Mouse (Mus musculus): ENCODE measurements around the gene Mdga1. TPM values are rescaled to one million over a fixed set of nuclear protein-coding genes. Genes with fewer than 3 reads are reported as not detected.

The Mdga1 gene
- polyA plus RNA-seq, 1 experiment from 2014 or later, result 3.2 TPM

DNA sequence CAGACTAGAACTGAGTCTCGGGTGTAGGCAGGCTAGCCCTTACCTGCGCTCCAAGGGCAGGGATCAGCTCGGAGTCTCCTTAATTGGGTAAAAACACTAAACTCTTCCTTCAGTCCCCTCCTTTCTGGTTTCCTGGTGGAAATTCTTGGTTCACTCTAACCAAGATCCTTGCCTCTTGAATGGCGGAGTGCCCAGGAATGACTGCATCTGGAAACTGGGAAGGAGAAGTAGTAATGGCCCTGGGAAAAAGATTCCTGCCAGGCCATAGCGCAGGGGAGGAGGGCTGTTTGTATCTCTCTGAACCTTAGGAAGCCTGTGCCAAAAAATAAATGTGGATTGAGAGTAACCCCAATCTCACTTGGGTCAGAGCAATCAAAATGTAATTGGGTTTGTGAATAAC, 30.9 kb downstream of the Mdga1 start:
- Histone ChIP-seq H3K9me3 (no peaks in the 10 kb centered on the region), H3K36me3 (no peaks in the 10 kb centered on the region), H3K4me2 (replicated peaks) (no peak overlapping the region), H3K4me1 (no peaks in the 10 kb centered on the region), H3K27me3 (no peaks in the 10 kb centered on the region), H3K9ac (no peak overlapping the region), H3K27ac (no peak overlapping the region), H3K4me3 (no peak overlapping the region)
- ATAC-seq (ENCODE audit: low FRiP score, low read depth), result no peak
- WGBS, result 69% methylated on average over 5 of the region's 5 CpGs

- Histone ChIP-seq H3K27ac (no peak overlapping the region), H3K27me3 (no peaks in the 10 kb centered on the region), H3K36me3 (no peaks in the 10 kb centered on the region), H3K9me3 (no peaks in the 10 kb centered on the region), H3K9ac (no peak overlapping the region), H3K4me1 (no peaks in the 10 kb centered on the region), H3K4me2 (replicated peaks) (no peak overlapping the region), H3K4me3 (no peak overlapping the region)
- WGBS, result 74% methylated on average over 9 of the region's 9 CpGs
- no peak for ATAC-seq (ENCODE audit: low FRiP score, low read depth)
Observed at GRCm38 (mm10) chr17:29937350-29937781, 32.5 kb downstream of the Mdga1 start.

DNA sequence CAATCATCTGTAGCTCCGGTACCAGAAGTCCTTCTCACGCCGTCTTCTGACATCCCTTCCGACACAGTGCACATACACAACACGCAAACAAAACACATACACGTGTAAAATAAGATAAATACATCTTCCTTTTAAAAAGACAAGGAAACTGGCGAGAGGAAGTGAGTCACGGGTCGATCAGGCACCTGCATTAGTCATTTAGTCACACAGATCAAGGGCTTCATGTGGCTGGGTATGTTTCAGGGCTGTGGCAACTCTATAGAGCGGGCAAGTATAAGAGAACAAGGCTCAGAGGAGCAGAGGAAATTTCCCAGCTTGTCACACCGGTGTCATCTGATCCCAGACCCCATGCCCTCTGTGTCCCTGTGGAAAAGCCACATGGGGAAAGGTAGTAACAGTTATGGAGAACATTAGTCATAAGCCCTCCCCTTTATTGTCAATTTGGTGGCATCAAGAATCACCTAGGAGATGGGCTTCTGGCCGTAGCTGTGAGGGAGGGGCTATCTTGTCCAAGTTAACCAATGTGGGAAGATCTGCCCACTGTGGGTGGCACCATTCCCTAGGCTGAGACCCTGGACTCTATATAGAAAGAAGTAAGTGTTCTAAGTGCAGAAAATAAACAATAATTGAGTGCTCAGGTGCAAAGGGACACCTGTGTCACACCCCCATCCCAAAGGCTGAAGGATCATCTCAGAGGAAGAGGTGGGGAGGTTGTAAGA, 35.6 kb downstream of the Mdga1 start:
- H3K4me2 ChIP-seq (replicated peaks), result no peak overlapping the region
- H3K4me1 ChIP-seq, result no peaks in the 10 kb centered on the region
- no peaks in the 10 kb centered on the region for H3K36me3 ChIP-seq
- no peak overlapping the region for H3K27ac ChIP-seq
- no peak overlapping the region for H3K9ac ChIP-seq
- H3K4me3 ChIP-seq, result no peak overlapping the region
- peaks cover 12% of the 10 kb centered on the region; the same call in 1 of the 2 replicates for H3K27me3 ChIP-seq
- no peak for ATAC-seq (ENCODE audit: low FRiP score, low read depth)
- 87% methylated on average over 12 of the region's 12 CpGs for WGBS
- H3K9me3 ChIP-seq, result no peaks in the 10 kb centered on the region

DNA sequence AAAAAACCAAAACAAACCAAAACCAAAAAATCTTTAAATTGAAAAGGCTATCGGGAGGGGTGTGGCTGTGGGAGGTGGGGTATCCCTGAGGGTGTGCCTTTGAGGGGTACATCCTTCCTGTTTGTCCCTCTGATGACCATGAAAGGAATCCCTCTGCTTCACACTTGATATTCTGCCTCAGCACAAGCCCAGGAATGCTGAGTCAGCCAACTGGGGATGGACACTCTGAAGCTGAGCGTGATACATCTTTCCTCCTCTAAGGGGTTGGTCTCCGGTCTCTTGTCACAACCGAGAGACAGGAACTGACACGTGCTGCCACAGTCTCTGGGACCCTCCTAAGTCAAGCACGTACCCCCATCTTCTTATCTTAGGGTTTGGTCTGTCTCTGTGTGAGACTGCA, 37.1 kb downstream of the Mdga1 start:
- Histone ChIP-seq H3K36me3 (no peaks in the 10 kb centered on the region), H3K9me3 (no peaks in the 10 kb centered on the region), H3K4me3 (no peak overlapping the region), H3K4me1 (no peaks in the 10 kb centered on the region), H3K4me2 (replicated peaks) (no peak overlapping the region), H3K9ac (no peak overlapping the region), H3K27ac (no peak overlapping the region), H3K27me3 (peaks cover 21% of the 10 kb centered on the region)
- ATAC-seq (ENCODE audit: low FRiP score, low read depth), result no peak
- 89% methylated on average over 6 of the region's 6 CpGs for WGBS

- Histone ChIP-seq H3K4me2 (replicated peaks) (no peak overlapping the region), H3K4me3 (no peak overlapping the region), H3K4me1 (no peaks in the 10 kb centered on the region), H3K9me3 (no peaks in the 10 kb centered on the region), H3K9ac (no peak overlapping the region), H3K36me3 (no peaks in the 10 kb centered on the region), H3K27ac (no peak overlapping the region), H3K27me3 (peaks cover 21% of the 10 kb centered on the region)
- no peak for ATAC-seq (ENCODE audit: low FRiP score, low read depth)
- 84% methylated on average over 31 of the region's 31 CpGs for WGBS
Observed at GRCm38 (mm10) chr17:29931224-29931945, 38.5 kb downstream of the Mdga1 start.

- WGBS, result 33% methylated on average over 16 of the region's 16 CpGs
Observed at GRCm38 (mm10) chr17:29928751-29929237, 41.1 kb downstream of the Mdga1 start.

DNA sequence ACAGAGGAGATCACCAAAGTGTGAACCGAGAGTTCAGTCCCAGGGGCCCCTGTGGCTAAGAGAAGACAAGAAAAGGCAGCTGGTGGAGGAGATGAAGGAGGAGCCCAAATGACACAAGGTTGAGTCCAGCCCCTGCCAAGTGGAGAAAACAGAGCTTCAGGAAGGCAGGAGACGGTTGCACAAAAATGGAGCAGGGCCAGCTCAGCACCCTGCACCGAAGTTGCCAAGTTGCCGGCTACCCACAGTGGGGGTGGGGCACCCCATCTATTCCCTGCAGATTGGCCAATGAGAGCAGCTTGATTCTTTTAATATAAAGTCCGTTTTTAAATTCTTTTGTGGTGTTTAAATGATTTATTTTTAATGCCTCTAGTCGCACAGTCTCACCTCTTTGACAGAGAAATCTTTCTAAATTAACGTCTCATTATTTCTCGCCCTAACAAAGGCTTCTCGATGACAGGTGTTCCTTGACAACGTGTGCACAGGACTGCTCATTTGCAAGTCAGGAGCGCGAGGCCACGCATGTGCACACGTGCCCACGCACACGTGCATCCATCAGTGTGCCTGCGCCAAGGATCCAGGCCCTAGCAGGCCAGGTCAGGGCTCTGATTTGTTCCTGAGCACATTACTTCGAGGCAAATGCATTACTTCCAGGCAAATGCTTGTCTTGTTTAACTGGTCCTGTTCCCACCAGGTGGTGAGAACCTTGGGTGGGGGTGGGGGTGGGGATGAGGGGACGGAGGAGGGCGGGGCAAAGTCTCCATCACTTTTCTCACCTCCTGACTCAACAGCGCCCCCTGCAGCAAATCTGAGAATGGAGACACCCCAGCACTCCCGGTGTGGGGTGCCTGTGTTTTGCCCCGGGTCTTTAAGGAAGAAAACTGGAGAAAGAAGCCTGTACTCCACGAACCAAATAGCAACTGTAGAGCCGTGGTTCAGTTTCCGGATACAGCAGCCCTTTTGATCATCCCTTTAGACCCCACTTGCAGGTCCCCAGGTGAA, 44.0 kb downstream of the Mdga1 start:
- Histone ChIP-seq H3K36me3 (no peaks in the 10 kb centered on the region), H3K27ac (no peak overlapping the region), H3K4me2 (replicated peaks) (no peak overlapping the region), H3K9me3 (no peaks in the 10 kb centered on the region), H3K4me1 (peaks cover 5% of the 10 kb centered on the region), H3K27me3 (peaks cover 24% of the 10 kb centered on the region), H3K9ac (no peak overlapping the region), H3K4me3 (no peak overlapping the region)
- WGBS, result 61% methylated on average over 26 of the region's 26 CpGs
- no peak for ATAC-seq (ENCODE audit: low FRiP score, low read depth)

More at GRCm38 (mm10) chr17:29928751-29929237, 41.1 kb downstream of the Mdga1 start:
- no peak overlapping the region for H3K4me3 ChIP-seq
- no peaks in the 10 kb centered on the region for H3K9me3 ChIP-seq
- no peak overlapping the region for H3K27ac ChIP-seq
- no peak overlapping the region for H3K9ac ChIP-seq
- H3K36me3 ChIP-seq, result no peaks in the 10 kb centered on the region
- no peak for ATAC-seq (ENCODE audit: low FRiP score, low read depth)
- H3K4me1 ChIP-seq, result no peaks in the 10 kb centered on the region
- peaks cover 21% of the 10 kb centered on the region for H3K27me3 ChIP-seq
- H3K4me2 ChIP-seq (replicated peaks), result no peak overlapping the region; the same call in 1 of the 2 replicates

DNA sequence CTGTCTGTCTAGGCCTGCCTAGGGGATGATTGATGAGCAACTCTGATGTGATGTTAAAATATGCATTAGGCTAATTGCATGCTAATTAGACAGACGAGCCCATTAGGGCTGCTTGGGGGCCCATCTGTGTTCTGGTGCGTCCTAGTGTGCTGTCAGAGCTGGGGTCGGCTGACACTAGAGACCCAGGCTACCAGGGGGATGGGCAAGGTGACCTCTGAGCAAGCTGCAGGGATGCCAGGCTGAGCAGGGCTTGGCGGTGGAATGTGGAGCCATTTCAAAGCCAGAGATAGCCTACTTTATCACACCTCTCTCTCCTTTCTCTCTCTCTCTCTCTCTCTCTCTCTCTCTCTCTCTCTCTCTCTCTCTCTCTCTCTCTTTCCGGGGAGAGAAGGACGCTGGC, 49.8 kb downstream of the Mdga1 start:
- no peak for ATAC-seq (ENCODE audit: low FRiP score, low read depth)
- H3K4me1 ChIP-seq, result peaks cover 21% of the 10 kb centered on the region
- H3K4me2 ChIP-seq (replicated peaks), result no peak overlapping the region
- no peak overlapping the region for H3K9ac ChIP-seq
- 38% methylated on average over 6 of the region's 6 CpGs for WGBS
- H3K4me3 ChIP-seq, result no peak overlapping the region
- H3K9me3 ChIP-seq, result no peaks in the 10 kb centered on the region
- no peaks in the 10 kb centered on the region for H3K36me3 ChIP-seq
- H3K27ac ChIP-seq, result no peak overlapping the region
- H3K27me3 ChIP-seq, result peaks cover 23% of the 10 kb centered on the region

GRCm38 (mm10) chr17:29919552-29919920, 50.4 kb downstream of the Mdga1 start:
- H3K27ac ChIP-seq, result no peak overlapping the region
- H3K9me3 ChIP-seq, result no peaks in the 10 kb centered on the region
- no peak overlapping the region for H3K4me3 ChIP-seq
- ATAC-seq (ENCODE audit: low FRiP score, low read depth), result no peak
- 72% methylated on average over 3 of the region's 3 CpGs for WGBS
- no peak overlapping the region for H3K9ac ChIP-seq
- H3K27me3 ChIP-seq, result peaks cover 23% of the 10 kb centered on the region
- no peaks in the 10 kb centered on the region for H3K36me3 ChIP-seq
- H3K4me1 ChIP-seq, result peaks cover 21% of the 10 kb centered on the region
- H3K4me2 ChIP-seq (replicated peaks), result no peak overlapping the region

- Histone ChIP-seq H3K4me1 (peaks cover 21% of the 10 kb centered on the region), H3K4me2 (replicated peaks) (no peak overlapping the region), H3K36me3 (no peaks in the 10 kb centered on the region), H3K27me3 (peaks cover 23% of the 10 kb centered on the region), H3K27ac (no peak overlapping the region), H3K9ac (no peak overlapping the region), H3K9me3 (no peaks in the 10 kb centered on the region), H3K4me3 (no peak overlapping the region)
- ATAC-seq (ENCODE audit: low FRiP score, low read depth), result no peak
- 74% methylated on average over 13 of the region's 13 CpGs for WGBS
Observed at GRCm38 (mm10) chr17:29918791-29919551, 50.9 kb downstream of the Mdga1 start.

DNA sequence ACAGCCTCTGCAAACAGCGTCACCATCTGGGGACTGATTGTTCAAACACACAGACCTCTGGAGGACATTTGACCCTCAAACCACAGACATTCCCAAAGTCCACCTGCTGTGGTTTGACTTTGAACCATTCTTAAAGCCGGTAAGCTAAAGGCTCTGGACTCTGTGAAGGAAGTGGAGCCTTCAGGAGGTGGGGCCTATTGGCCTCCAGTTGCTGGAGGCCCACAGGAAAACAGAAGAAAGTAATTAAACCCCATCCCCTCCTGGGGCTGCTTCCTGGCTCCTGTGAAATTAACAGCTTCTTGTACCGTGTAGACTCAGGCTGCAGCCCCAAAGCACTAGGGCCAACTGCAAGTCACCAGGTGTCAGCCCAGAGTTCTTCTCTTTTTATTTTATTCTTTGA, 52.9 kb downstream of the Mdga1 start:
- Histone ChIP-seq H3K9me3 (no peaks in the 10 kb centered on the region), H3K9ac (no peak overlapping the region), H3K36me3 (no peaks in the 10 kb centered on the region), H3K4me1 (peaks cover 26% of the 10 kb centered on the region), H3K27ac (no peak overlapping the region), H3K4me2 (replicated peaks) (no peak overlapping the region), H3K4me3 (no peak overlapping the region), H3K27me3 (peaks cover 23% of the 10 kb centered on the region)
- no peak for ATAC-seq (ENCODE audit: low FRiP score, low read depth)
- WGBS, result 1% methylated on average over 3 of the region's 3 CpGs
